Mouse (Mus musculus) hindbrain, embryonic 11.5 days (tissue): Measurements from ENCODE around the gene Sptan1. TPM values are rescaled to one million over a fixed set of nuclear protein-coding genes. Genes with fewer than 3 reads are reported as not detected.
"Not testable (repeated sequence)": the region's sequence is repeated elsewhere in the genome, so short reads cannot be mapped to it uniquely, and the experiment has no call there.

ENCODE experiments used
- ATAC-seq: fragments of 200-750 bp; cut with Nextera tagmentation; 2 replicates; pipeline ENCODE4 v1.8.0; 2017; ENCODE audit warnings: mild to moderate bottlenecking, moderate TSS enrichment, moderate library complexity; ENCODE audit not compliant: low FRiP score
- DNase-seq: peaks from one replicate; pipeline ENCODE4 v3.0.0-alpha.2; 2015; ENCODE audit warnings: low spot score
- H3K27ac ChIP-seq: fragments of 300-500 bp; sonication (generic); 2 replicates; pipeline ENCODE4 v1.5.1; 2014; ENCODE audit warnings: mild to moderate bottlenecking, low read depth, low read length
- H3K27me3 ChIP-seq: fragments of 300-500 bp; sonication (generic); 2 replicates; pipeline ENCODE4 v1.6.1; 2014; ENCODE audit warnings: mild to moderate bottlenecking, low read length, moderate library complexity, mixed read lengths; ENCODE audit not compliant: control insufficient read depth, insufficient read depth
- H3K36me3 ChIP-seq: fragments of 300-500 bp; sonication (generic); 2 replicates; pipeline ENCODE4 v1.6.1; 2014; ENCODE audit warnings: mild to moderate bottlenecking, low read length, moderate library complexity, mixed read lengths; ENCODE audit not compliant: control insufficient read depth, insufficient read depth
- H3K4me1 ChIP-seq: fragments of 300-500 bp; sonication (generic); replicated peaks from 2 replicates; pipeline ENCODE4 v1.6.1; 2014; ENCODE audit warnings: low read length, mixed read lengths; ENCODE audit not compliant: control insufficient read depth, insufficient read depth
- H3K4me2 ChIP-seq: fragments of 300-500 bp; sonication (generic); replicated peaks from 2 replicates; pipeline ENCODE4 v1.6.1; 2014; ENCODE audit warnings: mild to moderate bottlenecking, low read depth, low read length
- H3K4me3 ChIP-seq: fragments of 300-500 bp; sonication (generic); 2 replicates; pipeline ENCODE4 v1.5.1; 2014; ENCODE audit warnings: low read depth, low read length
- H3K9ac ChIP-seq: fragments of 300-500 bp; sonication (generic); 2 replicates; pipeline ENCODE4 v1.6.1; 2014; ENCODE audit warnings: low read depth, low read length
- H3K9me3 ChIP-seq: fragments of 300-500 bp; sonication (generic); 2 replicates; pipeline ENCODE4 v1.6.1; 2016; ENCODE audit warnings: low read length; ENCODE audit not compliant: control insufficient read depth
- WGBS: fragments of 180-500 bp; shearing (Covaris S2); extraction: QIAGEN DNeasy Blood & Tissue Kit; methylation state at CpG from one replicate; pipeline ENCODE4 v1.1.7; 2014; 5-methylcytosine and 5-hydroxymethylcytosine counted together
- polyA plus RNA-seq: library from polyadenylated mRNA; unstranded; fragments of >200 nt; fragmentation: Nextera tagmentation; extraction: Ambion mirVana; gene quantifications from 2 replicates; pipeline ENCODE4 v1.2.1, GENCODE M21; 2014

Sptan1 gene
- polyA plus RNA-seq, 1 experiment from 2014 or later, result 192 TPM

DNA sequence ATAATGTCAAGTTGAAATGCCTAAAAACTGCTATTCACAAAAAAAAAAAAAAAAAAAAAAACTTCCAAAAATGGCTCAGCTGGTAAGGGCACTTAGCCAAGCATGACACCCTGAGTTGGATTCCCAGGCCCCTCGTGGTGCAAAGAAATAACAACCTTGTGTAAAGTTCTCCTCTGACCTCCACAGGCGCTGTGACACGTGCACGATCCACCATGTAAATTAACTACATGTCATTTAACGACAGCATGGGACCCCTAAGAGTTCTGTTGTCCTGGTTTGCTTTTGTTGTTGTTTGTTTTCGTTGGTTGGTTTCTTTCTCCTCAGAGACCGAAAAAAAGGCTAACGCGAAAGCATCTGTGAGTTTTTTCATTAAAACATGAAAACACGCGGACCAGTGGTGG, 82.7 kb downstream of the Sptan1 start:
- ATAC-seq (no peak), DNase-seq (no peak)
- Histone ChIP-seq H3K4me2 (peak overlapping the region; percentile 56), H3K4me1 (no peaks in the 10 kb centered on the region), H3K27me3 (no peaks in the 10 kb centered on the region), H3K9ac (peak overlapping the region; percentile 71), H3K27ac (peak overlapping the region; percentile 85; the same call in 1 of the 2 replicates), H3K9me3 (no peaks in the 10 kb centered on the region), H3K36me3 (no peaks in the 10 kb centered on the region), H3K4me3 (peak overlapping the region; percentile 56)
- 61% methylated on average over 11 of the region's 11 CpGs for WGBS

DNA sequence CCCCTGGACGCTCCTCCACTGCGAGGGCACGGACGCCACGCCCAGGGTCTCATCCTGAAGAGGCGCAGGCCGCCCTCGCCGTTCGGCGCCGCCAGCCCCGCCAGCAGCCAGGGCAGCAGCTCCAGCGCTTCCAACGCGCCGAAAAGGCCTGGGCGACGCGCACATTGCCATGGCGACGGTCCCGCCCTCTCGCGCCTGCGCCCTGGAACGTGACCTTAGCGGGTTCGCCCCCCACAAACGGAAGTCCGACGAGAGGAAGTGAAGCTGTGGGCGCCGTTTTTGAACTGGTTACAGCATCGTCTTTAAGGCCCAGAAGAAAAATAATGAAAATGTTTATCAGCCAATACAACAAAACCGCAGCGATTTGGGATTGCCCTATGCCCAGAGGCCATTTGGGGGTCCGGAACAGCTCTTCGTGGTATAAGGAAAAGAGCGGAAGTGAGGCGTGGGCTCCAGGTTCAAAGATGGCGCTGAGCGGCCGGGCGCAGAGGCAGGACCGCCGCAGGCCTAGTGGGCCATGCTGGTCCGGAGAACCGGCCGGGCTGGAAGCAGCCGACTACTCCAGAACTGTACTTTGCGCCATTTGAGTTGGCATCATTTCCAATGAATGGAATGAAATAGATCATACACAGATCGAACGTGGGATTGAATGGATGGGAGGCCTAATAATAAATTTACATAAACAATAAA, 83.5 kb downstream of the Sptan1 start, which contains the start of gene Wdr34:
Gene Wdr34 (minus strand): TSS at position 183 of the 690 bp plus-strand sequence.
- no peaks in the 10 kb centered on the region for H3K9me3 ChIP-seq
- ATAC-seq (peak; percentile 90), DNase-seq (peak; percentile 99)
- no peaks in the 10 kb centered on the region for H3K36me3 ChIP-seq
- no peaks in the 10 kb centered on the region for H3K4me1 ChIP-seq
- no peaks in the 10 kb centered on the region for H3K27me3 ChIP-seq
- WGBS, result 2% methylated on average over 53 of the region's 54 CpGs
- H3K9ac ChIP-seq, result peak within 1 kb of the TSS; percentile 71
- peak within 1 kb of the TSS; percentile 85 for H3K27ac ChIP-seq
- H3K4me2 ChIP-seq, result peak within 1 kb of the TSS; percentile 56
- peak within 1 kb of the TSS; percentile 56 for H3K4me3 ChIP-seq

GRCm38 (mm10) chr2:30049831-30050230, 84.5 kb downstream of the Sptan1 start:
- Histone ChIP-seq H3K27me3 (no peaks in the 10 kb centered on the region), H3K27ac (no peak overlapping the region), H3K36me3 (no peaks in the 10 kb centered on the region), H3K9ac (no peak overlapping the region), H3K4me2 (no peak overlapping the region), H3K9me3 (no peaks in the 10 kb centered on the region), H3K4me3 (no peak overlapping the region), H3K4me1 (no peaks in the 10 kb centered on the region)
- 89% methylated on average over 3 of the region's 3 CpGs for WGBS
- ATAC-seq, result no peak
- no peak for DNase-seq

DNA sequence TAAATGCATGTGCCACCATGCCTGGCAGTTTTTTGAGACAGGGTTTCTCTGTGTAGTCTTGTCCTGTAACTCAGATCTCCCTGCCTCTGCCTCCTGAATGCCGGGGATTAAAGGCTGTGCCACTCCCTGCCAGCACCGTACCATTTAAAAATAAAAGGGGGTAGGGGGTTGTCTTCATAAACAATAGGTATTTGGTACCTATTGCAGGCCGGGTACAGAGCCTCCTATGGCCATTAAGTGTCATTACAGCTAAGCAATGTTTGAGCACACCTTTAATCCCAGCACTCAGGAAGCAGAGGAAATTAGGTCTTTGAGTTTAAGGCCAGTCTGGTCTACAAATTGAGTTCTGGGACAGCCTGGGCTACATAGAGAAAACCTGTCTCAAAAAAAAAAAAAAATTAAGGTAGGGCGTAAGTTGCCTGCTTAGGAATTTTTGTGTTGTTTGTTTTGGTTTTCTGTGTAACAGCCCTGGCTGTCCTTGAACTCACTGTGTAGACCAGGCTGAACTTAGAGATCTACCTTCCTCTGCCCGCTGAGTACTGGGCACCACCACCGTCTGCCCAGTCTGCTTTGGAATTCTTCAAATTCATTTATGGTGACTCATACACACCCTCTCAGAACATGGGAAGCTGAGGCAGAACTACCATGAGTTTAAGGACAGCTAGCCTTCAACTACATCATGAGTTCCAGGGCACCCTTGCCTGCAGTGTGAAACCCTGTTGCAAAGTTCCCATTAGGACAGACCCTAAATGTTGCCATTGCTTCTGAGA, 86.8 kb downstream of the Sptan1 start:
- H3K4me1 ChIP-seq, result no peaks in the 10 kb centered on the region
- H3K27ac ChIP-seq, result no peak overlapping the region
- H3K36me3 ChIP-seq, result no peaks in the 10 kb centered on the region
- no peak overlapping the region for H3K9ac ChIP-seq
- WGBS, result 46% methylated on average over 6 of the region's 6 CpGs
- no peak overlapping the region for H3K4me3 ChIP-seq
- no peaks in the 10 kb centered on the region for H3K9me3 ChIP-seq
- H3K4me2 ChIP-seq, result no peak overlapping the region
- DNase-seq (no peak), ATAC-seq (no peak)
- no peaks in the 10 kb centered on the region for H3K27me3 ChIP-seq

- DNase-seq, H3K4me3 ChIP-seq, H3K27me3 ChIP-seq, H3K4me2 ChIP-seq, H3K36me3 ChIP-seq, H3K27ac ChIP-seq, H3K9ac ChIP-seq, ATAC-seq, H3K9me3 ChIP-seq, H3K4me1 ChIP-seq: not testable (repeated sequence)
- WGBS, result 95% methylated on average over 3 of the region's 3 CpGs
Observed at GRCm38 (mm10) chr2:30055310-30055709, 90.0 kb downstream of the Sptan1 start.

GRCm38 (mm10) chr2:30056736-30057135, 91.4 kb downstream of the Sptan1 start:
- Histone ChIP-seq H3K9me3 (no peaks in the 10 kb centered on the region), H3K9ac (no peak overlapping the region), H3K27me3 (no peaks in the 10 kb centered on the region), H3K4me1 (no peaks in the 10 kb centered on the region; the same call in 1 of the 2 replicates), H3K4me2 (no peak overlapping the region), H3K27ac (no peak overlapping the region), H3K36me3 (no peaks in the 10 kb centered on the region), H3K4me3 (no peak overlapping the region)
- no peak for ATAC-seq
- 84% methylated on average over 3 of the region's 3 CpGs for WGBS
- no peak for DNase-seq

DNA sequence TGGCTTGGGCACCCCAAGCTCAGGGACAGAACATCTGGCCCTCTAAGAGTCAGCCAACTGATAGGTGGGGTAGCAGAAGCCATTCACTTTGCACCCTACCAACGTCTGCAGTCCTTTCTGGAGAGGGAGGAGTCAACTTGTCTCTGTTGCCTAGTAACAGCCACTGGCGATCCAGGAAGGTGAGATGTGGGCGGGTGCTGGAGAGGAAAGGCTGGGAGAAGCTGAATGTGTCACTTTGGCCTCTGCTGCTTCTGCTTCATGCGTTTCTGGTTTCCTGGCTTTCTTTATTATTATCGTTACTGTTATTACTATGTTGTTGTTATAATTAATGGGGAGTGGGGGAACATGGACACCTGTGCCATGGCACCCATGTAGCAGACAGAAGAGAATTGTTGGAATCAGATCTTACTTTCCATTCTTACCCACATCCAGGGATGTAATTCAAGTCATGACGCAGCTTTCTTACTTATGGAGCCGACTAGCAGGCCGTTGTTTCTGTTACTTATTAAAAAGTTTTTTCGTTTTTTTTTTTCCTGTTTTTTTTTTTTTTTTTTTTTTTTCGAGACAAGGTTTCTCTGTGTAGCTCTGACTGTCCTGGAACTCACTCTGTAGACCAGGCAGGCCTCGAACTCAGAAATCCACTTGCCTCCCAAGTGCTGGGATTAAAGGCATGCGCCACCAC, 92.0 kb downstream of the Sptan1 start, which contains the start of gene Set:
Gene Set (plus strand): TSS at position 156 of the 682 bp plus-strand sequence.
- no peaks in the 10 kb centered on the region; the same call in 1 of the 2 replicates for H3K4me1 ChIP-seq
- no peaks in the 10 kb centered on the region for H3K36me3 ChIP-seq
- H3K4me3 ChIP-seq, result no peak within 1 kb of the TSS
- peak; percentile 46 for DNase-seq
- no peak within 1 kb of the TSS for H3K4me2 ChIP-seq
- H3K9ac ChIP-seq, result no peak within 1 kb of the TSS
- H3K27me3 ChIP-seq, result no peaks in the 10 kb centered on the region
- H3K9me3 ChIP-seq, result no peaks in the 10 kb centered on the region
- ATAC-seq, result no peak
- no peak within 1 kb of the TSS for H3K27ac ChIP-seq
- WGBS, result 52% methylated on average over 12 of the region's 12 CpGs

GRCm38 (mm10) chr2:30058418-30058817, 93.1 kb downstream of the Sptan1 start:
- no peak for ATAC-seq
- Histone ChIP-seq H3K27ac (no peak overlapping the region), H3K9ac (no peak overlapping the region), H3K4me3 (no peak overlapping the region), H3K36me3 (no peaks in the 10 kb centered on the region), H3K9me3 (no peaks in the 10 kb centered on the region), H3K4me2 (no peak overlapping the region), H3K27me3 (no peaks in the 10 kb centered on the region), H3K4me1 (no peaks in the 10 kb centered on the region; the same call in 1 of the 2 replicates)
- peak; percentile 45 for DNase-seq
- 34% methylated on average over 5 of the region's 5 CpGs for WGBS
